Mouse (Mus musculus): ENCODE measurements around the gene 1700025C18Rik.
A peak's percentile ranks its signal among the peaks of the same experiment; 100 is the strongest.

The 1700025C18Rik gene

DNA sequence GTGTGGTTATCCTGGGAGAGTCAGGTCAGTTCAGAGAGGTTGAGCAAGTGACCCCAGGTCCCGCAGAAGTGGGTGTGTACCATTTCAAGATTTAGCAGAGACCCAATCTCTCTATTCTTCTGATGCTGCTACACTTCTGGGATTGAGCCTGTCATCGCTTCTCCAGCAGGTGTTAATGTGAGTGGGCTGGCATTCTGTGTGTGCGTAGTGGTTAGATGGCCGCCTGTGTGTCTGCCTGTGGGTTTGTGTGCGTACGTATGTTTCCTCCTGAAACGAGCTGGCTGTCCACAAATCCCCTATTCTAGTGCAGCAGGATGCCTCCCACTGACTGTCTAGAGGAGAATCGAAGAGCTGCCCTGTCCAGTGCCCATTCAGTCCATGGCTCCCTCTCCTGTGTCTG is 12.5 kb downstream of the 1700025C18Rik start:
- no peak for DNase-seq (ENCODE audit: low spot score)

GRCm38 (mm10) chr2:165077055-165077454 is 13.5 kb downstream of the 1700025C18Rik start:
- no peak for DNase-seq (ENCODE audit: low spot score)

DNA sequence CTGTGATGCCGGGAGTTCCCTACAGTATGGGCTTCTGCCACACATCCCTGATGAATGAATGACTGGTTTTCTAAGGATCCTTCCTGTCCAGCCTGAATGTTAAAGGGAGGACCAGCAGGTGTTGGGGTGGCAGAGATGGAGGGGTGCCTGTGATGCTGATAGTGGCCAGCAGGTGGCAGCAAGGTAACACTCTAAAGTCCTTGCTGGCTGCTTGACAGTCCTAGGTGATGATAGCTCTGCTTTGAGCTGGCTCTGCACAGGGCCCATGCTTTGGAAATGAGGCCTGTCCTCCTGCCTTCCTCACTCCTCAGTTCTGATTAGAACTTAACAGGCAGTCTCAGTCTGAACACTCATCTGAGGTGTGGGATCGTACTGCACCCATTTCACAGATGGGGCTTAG is 15.6 kb downstream of the 1700025C18Rik start:
- DNase-seq (ENCODE audit: low spot score) = peak; percentile 80

DNA sequence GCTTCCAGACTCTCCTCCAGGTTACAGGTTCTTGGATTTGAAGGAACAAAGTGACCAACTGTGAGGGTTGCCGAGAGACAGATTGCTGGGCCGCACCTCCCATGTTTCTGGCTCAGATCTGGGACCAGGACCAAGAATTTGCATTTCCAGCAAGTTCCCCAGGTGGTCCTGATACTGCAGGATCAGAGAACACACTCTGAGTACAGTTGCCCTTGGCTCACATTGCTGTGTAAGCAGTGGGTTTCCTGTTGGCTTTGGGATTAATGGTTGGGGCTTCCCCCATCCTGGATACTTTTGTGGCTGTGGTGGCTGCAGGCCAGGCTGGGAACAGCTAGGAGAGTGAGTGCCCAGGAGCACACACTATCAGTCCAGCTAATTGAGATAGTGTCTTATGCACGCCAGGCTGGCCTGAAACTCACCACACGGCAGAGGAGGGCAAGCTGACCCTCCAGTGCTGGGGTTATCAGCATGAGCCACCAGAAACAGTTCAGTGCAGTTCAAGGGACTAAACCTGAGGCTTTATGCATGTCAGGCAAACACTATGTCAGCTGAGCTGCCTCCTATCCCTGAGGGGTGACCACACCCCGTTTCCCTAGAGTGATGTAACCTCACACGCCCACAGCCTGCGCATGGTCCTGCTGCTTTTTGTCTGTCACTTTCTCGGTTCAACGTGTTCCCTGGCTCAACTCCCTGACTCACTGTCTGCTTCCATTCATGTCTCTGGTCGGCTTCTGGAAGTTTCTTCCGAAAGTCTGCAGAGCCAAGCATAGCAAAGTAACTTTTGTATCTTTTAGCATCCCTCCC is 16.3 kb downstream of the 1700025C18Rik start:
- DNase-seq (ENCODE audit: low spot score) = no peak

DNA sequence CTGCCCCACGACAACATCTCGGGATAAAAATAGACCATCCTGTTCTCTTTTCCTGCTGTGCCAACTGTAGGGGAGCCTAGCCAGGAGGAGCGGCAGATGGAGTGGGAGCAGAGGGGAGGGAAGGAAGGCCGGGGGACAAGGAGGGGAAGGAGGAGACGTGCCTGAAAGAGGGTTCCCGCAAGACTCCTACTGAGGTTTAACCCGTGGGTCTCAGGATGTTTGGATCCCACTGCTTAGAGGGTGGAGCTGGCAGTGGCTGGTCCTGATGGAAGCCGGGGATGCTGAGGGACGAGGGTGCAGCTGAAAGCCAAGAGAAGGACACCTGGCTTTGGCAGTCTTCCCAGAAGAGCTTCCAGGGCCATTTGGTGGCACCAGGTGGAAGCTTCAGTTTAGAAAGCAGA is 17.2 kb downstream of the 1700025C18Rik start:
- no peak for DNase-seq (ENCODE audit: low spot score)

GRCm38 (mm10) chr2:165070096-165070816 is 20.3 kb downstream of the 1700025C18Rik start:
- peak; percentile 55 for DNase-seq (ENCODE audit: low spot score)

- DNase-seq (ENCODE audit: low spot score) = no peak
Observed at GRCm38 (mm10) chr2:165068806-165069205, 21.7 kb downstream of the 1700025C18Rik start.

DNA sequence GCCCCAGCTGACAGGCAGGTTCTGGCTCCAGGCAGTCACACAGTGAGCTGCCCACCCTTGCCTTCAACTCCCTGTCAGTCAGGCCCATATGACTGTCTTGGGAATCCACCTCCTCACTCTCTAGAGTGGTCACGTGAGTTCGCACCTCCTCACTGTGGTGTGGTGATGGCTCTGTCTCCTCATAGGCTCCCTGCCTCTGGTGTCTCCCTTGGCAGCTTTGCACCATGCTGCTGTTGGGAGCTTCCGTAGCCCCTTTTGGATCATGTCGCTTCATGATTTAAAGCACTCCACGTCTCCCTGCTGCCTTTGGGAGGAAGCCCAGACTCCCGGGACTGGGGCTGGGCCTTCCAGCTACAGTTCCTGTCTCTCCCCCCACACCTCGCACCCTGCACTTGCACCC is 26.1 kb downstream of the 1700025C18Rik start:
- no peak for DNase-seq (ENCODE audit: low spot score)

DNA sequence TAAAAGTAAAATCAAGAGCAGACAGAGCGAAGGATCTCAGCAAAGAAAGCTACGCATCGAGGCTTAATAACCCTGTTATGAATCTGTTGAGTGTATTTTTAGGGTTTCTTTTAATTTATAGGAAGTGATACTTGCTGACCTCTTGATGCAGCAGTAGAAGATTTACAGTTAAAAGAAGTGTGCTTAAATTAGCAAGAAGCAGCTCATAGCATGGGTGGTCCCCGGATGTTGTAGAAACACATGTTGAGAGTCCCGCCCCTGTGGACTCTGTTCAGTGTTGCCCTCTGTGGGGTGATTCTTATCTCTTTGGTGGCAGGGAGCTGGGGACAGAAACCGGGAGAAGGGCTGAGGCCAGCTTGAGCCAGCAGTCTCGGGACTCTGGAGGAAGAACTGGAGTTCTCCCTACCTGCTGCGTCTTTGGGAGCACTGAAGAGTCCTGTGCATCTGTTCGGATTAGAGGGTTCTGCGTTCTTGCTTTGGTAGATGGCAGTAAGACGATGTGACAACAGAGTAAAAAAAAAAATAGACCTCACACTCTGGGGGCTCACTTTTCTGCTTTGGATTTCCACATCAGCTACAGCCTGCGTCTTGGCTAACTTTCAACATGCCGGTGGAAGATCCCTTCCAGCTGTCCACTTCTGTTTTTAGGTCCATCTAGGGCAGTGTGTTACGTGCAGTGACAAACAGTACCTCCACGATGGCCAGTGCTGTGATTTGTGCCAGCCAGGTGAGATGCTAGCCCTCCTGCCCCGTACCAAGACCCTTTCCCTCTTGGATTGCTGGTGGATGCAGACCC is 28.7 kb downstream of the 1700025C18Rik start:
- DNase-seq (ENCODE audit: low spot score) = no peak

- DNase-seq (ENCODE audit: low spot score) = no peak
Observed at GRCm38 (mm10) chr2:165059961-165060360, 30.6 kb downstream of the 1700025C18Rik start.

DNA sequence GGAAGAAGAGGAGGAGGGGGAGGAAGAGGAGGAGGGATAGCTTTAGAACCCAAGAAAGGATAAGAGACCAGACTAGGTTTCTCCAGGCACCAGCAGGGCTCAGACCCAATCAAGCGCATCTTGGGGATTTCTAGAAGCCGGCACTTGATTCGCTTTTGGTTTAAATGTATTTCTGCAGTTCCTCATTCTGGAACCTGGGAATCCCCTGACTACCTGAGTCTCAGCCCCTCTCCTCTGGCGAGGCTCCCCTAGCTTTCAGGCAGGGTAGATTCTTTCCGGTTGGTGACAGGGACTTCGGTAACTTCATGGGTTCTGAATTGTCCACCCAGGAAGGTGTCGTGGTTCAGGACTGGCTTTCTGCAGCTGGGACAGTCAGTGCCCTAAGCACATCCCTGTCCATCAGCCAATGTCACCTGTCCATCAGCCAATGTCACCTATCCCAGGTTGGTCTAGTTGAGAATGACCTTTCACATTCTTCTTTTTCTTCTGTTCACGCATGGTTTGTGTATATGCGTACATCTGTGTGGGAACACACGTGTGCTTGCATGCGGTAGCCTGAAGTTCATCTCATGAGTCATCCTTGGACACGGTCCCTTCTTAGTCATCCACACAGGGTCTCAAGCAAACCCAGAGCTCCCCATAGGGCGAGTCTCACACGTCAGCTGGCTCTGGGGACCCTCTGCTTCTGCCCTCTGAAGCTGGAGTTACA is 34.0 kb downstream of the 1700025C18Rik start:
- DNase-seq (ENCODE audit: low spot score) = no peak

DNA sequence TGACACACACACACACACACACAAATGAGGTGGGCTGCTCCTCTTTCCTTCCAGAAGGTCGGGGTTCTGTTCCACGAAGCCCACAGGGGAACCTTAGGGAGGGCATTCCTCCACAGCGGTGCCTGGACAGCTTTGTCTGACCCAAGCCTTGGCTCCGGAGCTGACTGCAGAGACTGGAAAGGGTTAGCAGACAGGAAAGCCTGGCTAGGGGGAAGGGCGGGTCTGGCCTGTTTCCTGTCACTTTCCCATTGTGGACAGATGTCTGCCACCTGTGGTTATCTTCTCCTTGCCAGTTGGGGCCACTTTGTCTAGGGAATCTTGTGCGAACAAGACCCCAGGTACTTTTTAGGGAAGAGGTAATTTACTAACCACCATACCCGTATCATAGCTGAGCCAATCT is 34.6 kb downstream of the 1700025C18Rik start:
- no peak for DNase-seq (ENCODE audit: low spot score)

- peak; percentile 33 for DNase-seq (ENCODE audit: low spot score)
Observed at GRCm38 (mm10) chr2:165054888-165055852, 35.4 kb downstream of the 1700025C18Rik start, which contains the start of gene Cd40. Gene Cd40 (plus strand): TSS chr2:165055627.

GRCm38 (mm10) chr2:165051566-165051965 is 39.0 kb downstream of the 1700025C18Rik start:
- DNase-seq (ENCODE audit: low spot score) = no peak

DNA sequence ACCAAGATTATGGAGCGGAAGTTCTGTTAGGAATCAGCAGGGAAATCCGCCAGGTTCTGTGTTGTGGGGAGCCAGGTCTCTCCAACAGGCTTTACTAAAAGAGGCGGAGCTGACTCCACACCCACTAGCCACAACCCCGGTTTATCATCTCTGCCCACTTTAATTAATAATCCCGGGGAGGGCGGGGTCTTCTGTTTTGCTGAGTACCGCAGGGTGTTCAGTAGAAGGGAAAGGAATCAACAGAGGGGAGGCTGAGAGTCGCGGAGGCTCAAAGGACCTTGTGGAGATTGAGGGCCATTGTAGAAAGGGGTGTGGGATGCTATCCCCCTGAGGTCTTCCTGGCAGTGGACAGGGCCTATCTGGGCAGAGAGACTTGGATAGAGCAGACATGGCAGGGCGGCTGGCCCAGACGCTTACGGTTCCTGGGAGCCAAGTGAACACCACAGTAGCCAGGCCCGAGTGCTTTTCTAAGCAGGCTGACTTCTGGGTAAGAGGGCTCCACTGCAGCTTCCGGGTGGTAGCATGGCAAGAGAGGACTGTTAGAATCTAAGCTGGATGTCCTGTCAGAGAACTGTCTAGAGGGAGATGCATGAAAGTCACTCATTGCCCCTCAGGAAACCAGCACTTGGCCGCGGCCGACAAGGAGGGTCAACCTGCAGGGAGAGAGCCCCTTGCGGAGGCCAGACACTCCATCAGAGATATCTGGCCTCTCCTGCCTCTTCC is 39.6 kb downstream of the 1700025C18Rik start:
- DNase-seq (ENCODE audit: low spot score) = no peak

GRCm38 (mm10) chr2:165049044-165049443 is 41.5 kb downstream of the 1700025C18Rik start:
- no peak for DNase-seq (ENCODE audit: low spot score)

DNA sequence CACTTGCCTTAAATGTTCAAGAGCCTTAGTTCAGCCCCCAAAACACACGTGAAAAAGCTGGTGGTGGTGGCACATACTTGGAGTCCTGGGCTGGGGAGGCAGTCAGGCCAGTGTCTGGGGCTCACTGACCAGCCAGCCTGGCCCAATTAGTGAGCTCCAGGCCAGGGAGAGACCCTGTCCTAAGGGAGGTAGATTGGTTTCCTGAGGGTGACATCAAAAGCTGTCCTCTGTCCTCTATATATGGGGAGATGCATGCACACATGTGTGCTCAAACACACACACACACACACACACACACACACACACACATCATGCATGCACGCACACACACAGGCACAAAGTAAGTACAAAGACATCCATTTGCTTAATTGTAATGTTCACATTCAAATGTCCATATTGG is 46.8 kb downstream of the 1700025C18Rik start:
- no peak for DNase-seq (ENCODE audit: low spot score)

GRCm38 (mm10) chr2:165043090-165043636 is 47.4 kb downstream of the 1700025C18Rik start:
- no peak for DNase-seq (ENCODE audit: low spot score)

DNA sequence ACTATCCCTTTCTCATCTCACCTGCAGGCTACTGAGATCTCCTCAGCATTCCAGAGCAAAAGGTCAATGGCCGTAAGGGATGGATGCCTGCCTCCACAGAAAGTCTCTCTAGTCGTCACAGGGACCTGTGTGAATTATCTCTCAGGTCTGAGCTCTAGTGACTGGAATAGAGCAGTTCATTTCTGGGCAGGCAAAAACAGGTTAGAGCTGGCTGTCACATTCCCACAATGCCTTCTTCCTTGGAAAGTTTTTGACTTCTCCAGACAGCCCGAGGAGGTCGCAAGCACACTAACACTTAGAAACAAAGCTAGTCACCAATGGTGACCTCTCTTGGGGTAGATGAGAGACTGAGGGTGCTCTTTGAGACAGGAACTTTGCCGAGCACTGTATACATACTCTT is 48.4 kb downstream of the 1700025C18Rik start:
- no peak for DNase-seq (ENCODE audit: low spot score)

DNA sequence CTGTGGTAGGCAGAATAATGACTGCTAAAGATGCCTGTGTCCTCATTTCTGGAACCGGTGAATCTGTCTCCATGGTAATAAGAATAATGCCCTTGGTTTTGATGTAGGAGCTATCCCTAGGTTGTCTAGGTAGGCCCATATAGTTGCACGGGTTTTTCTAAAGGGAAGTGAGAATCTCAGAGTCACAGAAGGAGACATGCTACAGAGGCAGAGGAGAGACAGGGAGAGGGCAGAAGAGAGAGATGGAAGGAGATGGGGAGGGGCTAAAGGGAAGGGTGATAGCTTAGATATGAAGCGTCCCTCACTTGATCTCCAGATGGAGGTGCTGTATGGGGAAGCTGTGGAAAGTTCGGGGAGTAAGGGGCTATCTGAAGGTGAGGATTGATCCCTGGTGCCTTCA is 53.1 kb downstream of the 1700025C18Rik start:
- DNase-seq (ENCODE audit: low spot score) = no peak
